Mouse (Mus musculus) T-helper 17 cell (primary cell): ENCODE measurements around the gene Smtnl2.
"Not testable (repeated sequence)": the region's sequence is repeated elsewhere in the genome, so short reads cannot be mapped to it uniquely, and the experiment has no call there.

Source experiments
- in situ Hi-C, 2 experiments: fragments of 300-600 bp; cut with MboI, MseI; formaldehyde crosslinking; loops; 1 replicate in 1 of 2; 2 replicates in 1 of 2; pipeline ENCODE4 v1.15.1; 2025; ENCODE audit warnings: high pct_unique_total_duplicates in 2 of 2

The Smtnl2 gene

GRCm38 (mm10) chr11:72367934-72368674 lies 43.4 kb downstream of the Smtnl2 start:
- in situ Hi-C loops = loop anchor here in 1 of 2 experiments (25.0 kb wide), 1 partner anchor 956 kb away; no protein-coding TSS in a partner anchor

GRCm38 (mm10) chr11:72366126-72366525 lies 45.4 kb downstream of the Smtnl2 start:
- in situ Hi-C loops = loop anchor here in 1 of 2 experiments (25.0 kb wide), 1 partner anchor 954 kb away; no protein-coding TSS in a partner anchor

- in situ Hi-C loops = loop anchor here in 1 of 2 experiments (25.0 kb wide), 1 partner anchor 952 kb away; no protein-coding TSS in a partner anchor
Measured at GRCm38 (mm10) chr11:72364526-72364925, 47.0 kb downstream of the Smtnl2 start.

- in situ Hi-C loops = loop anchor here in 1 of 2 experiments (25.0 kb wide), 1 partner anchor 951 kb away; no protein-coding TSS in a partner anchor
Measured at GRCm38 (mm10) chr11:72363523-72364240, 47.8 kb downstream of the Smtnl2 start.

- in situ Hi-C loops = loop anchor here in 1 of 2 experiments (25.0 kb wide), 1 partner anchor 950 kb away; no protein-coding TSS in a partner anchor
Measured at GRCm38 (mm10) chr11:72362347-72362741, 49.2 kb downstream of the Smtnl2 start, which contains the start of gene Tekt1. TSS of gene Tekt1 (minus strand) at chr11:72362442.

GRCm38 (mm10) chr11:72361385-72362346 lies 49.8 kb downstream of the Smtnl2 start:
- in situ Hi-C loops = loop anchor here in 1 of 2 experiments (25.0 kb wide), 1 partner anchor 949 kb away; no protein-coding TSS in a partner anchor

GRCm38 (mm10) chr11:72354971-72355728 lies 56.4 kb downstream of the Smtnl2 start:
- in situ Hi-C loops = loop anchor here (5.0 to 25.0 kb wide), 3 partner anchors 67 to 943 kb away; partner anchors contain the start of gene Ggt6 (in 1 of the 2)

- in situ Hi-C loops = loop anchor here (5.0 to 25.0 kb wide), 2 partner anchors 84 to 941 kb away; partner anchors contain the start of gene Ggt6 (in 1 of the 2)
Measured at GRCm38 (mm10) chr11:72353186-72353585, 58.3 kb downstream of the Smtnl2 start.

- in situ Hi-C loops = loop anchor here (5.0 to 25.0 kb wide), 2 partner anchors 85 to 940 kb away; partner anchors contain the start of gene Ggt6 (in 1 of the 2)
Measured at GRCm38 (mm10) chr11:72352272-72352671, 59.2 kb downstream of the Smtnl2 start.

GRCm38 (mm10) chr11:72349652-72350051 lies 61.9 kb downstream of the Smtnl2 start:
- in situ Hi-C loops = loop anchor here (5.0 to 25.0 kb wide), 2 partner anchors 88 to 937 kb away; partner anchors contain the start of gene Ggt6 (in 1 of the 2)

- in situ Hi-C loops = no loop called here
Measured at GRCm38 (mm10) chr11:72349016-72349415, 62.5 kb downstream of the Smtnl2 start.

GRCm38 (mm10) chr11:72348563-72348962 lies 63.0 kb downstream of the Smtnl2 start:
- in situ Hi-C loops = no loop called here

GRCm38 (mm10) chr11:72344486-72344885 lies 67.0 kb downstream of the Smtnl2 start:
- in situ Hi-C loops = no loop called here

GRCm38 (mm10) chr11:72343904-72344303 lies 67.6 kb downstream of the Smtnl2 start:
- in situ Hi-C loops = no loop called here

- in situ Hi-C loops = not testable (repeated sequence)
Measured at GRCm38 (mm10) chr11:72343238-72343625, 68.3 kb downstream of the Smtnl2 start.

- in situ Hi-C loops = no loop called here
Measured at GRCm38 (mm10) chr11:72342549-72343237, 68.8 kb downstream of the Smtnl2 start.

GRCm38 (mm10) chr11:72339716-72340115 lies 71.8 kb downstream of the Smtnl2 start:
- in situ Hi-C loops = no loop called here
